Mouse (Mus musculus) liver, embryonic 11.5 days (tissue): ENCODE results near the gene Cox8a. TPM values are rescaled to one million over a fixed set of nuclear protein-coding genes. Genes with fewer than 3 reads are reported as not detected.
A peak's percentile ranks its signal among the peaks of the same experiment; 100 is the strongest.

ENCODE experiments used
- ATAC-seq: fragments of 200-750 bp; cut with Nextera tagmentation; replicated peaks from 2 replicates; pipeline ENCODE4 v1.8.0; 2017; ENCODE audit warnings: moderate number of reproducible peaks, mild to moderate bottlenecking, moderate TSS enrichment, moderate library complexity; ENCODE audit not compliant: low FRiP score
- DNase-seq: peaks from one replicate; pipeline ENCODE4 v3.0.0-alpha.2; 2017; ENCODE audit warnings: low spot score
- H3K27ac ChIP-seq: fragments of 300-500 bp; sonication (generic); 2 replicates; pipeline ENCODE4 v1.5.1; 2014; ENCODE audit warnings: mild to moderate bottlenecking, low read depth, low read length, control low read depth
- H3K27me3 ChIP-seq: fragments of 300-500 bp; sonication (generic); replicated peaks from 2 replicates; pipeline ENCODE4 v1.6.1; 2014; ENCODE audit warnings: low read length, mixed read lengths; ENCODE audit not compliant: control insufficient read depth, insufficient read depth
- H3K36me3 ChIP-seq: fragments of 300-500 bp; sonication (generic); 2 replicates; pipeline ENCODE4 v1.6.1; 2014; ENCODE audit warnings: mild to moderate bottlenecking, low read length, moderate library complexity, mixed read lengths; ENCODE audit not compliant: control insufficient read depth, insufficient read depth
- H3K4me1 ChIP-seq: fragments of 300-500 bp; sonication (generic); replicated peaks from 2 replicates; pipeline ENCODE4 v1.6.1; 2014; ENCODE audit warnings: low read length, mixed read lengths; ENCODE audit not compliant: control insufficient read depth, insufficient read depth
- H3K4me2 ChIP-seq: fragments of 300-500 bp; sonication (generic); 2 replicates; pipeline ENCODE4 v1.6.1; 2014; ENCODE audit warnings: mild to moderate bottlenecking, control low read depth, moderate library complexity
- H3K4me3 ChIP-seq: fragments of 300-500 bp; sonication (generic); 2 replicates; pipeline ENCODE4 v1.5.1; 2014; ENCODE audit warnings: low read depth, low read length, control low read depth
- H3K9ac ChIP-seq: fragments of 300-500 bp; sonication (generic); 2 replicates; pipeline ENCODE4 v1.6.1; 2014; ENCODE audit warnings: low read depth, low read length, control low read depth
- H3K9me3 ChIP-seq: fragments of 300-500 bp; sonication (generic); 2 replicates; pipeline ENCODE4 v1.6.1; 2016; ENCODE audit warnings: low read length, inconsistent platforms, mixed read lengths; ENCODE audit not compliant: control insufficient read depth
- WGBS: fragments of 180-500 bp; shearing (Covaris S2); extraction: QIAGEN DNeasy Blood & Tissue Kit; methylation state at CpG from one replicate; pipeline ENCODE4 v1.1.7; 2014; 5-methylcytosine and 5-hydroxymethylcytosine counted together
- polyA plus RNA-seq: library from polyadenylated mRNA; unstranded; fragments of >200 nt; fragmentation: Nextera tagmentation; extraction: Ambion mirVana; gene quantifications from 2 replicates; pipeline ENCODE4 v1.2.1, GENCODE M21; 2014

Cox8a gene
- polyA plus RNA-seq, 1 experiment from 2014 or later: 1,108 TPM

DNA sequence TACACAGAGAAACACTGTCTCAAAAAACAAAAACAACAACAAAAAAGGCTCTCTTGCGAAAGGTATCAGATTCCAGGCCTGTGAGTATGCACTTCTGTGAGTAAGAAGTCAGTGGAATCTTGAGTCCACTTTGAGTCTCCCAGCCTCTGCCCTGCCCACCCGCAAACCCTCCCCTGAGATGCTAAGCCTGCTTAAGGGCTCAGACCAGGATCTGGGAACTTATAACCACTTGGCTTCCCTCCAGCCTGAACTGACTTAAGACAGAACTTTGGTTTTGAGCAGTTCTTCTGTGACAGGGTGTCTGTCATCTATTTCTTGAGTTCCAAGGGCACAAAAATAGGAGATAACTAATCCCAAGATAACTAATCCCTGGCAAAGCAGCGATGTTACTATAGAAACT is 4.4 kb downstream of the Cox8a start:
- ATAC-seq (no peak), DNase-seq (no peak)
- H3K4me2 ChIP-seq: no peak overlapping the region
- no peak overlapping the region for H3K27ac ChIP-seq
- peaks cover 17% of the 10 kb centered on the region for H3K36me3 ChIP-seq
- 82% methylated on average over 3 of the region's 3 CpGs for WGBS
- H3K9me3 ChIP-seq: no peaks in the 10 kb centered on the region
- H3K4me3 ChIP-seq: no peak overlapping the region
- peaks cover 15% of the 10 kb centered on the region for H3K4me1 ChIP-seq
- H3K27me3 ChIP-seq: no peaks in the 10 kb centered on the region
- no peak overlapping the region for H3K9ac ChIP-seq

GRCm38 (mm10) chr19:7212216-7212615 is 5.2 kb downstream of the Cox8a start:
- Histone ChIP-seq H3K9ac (no peak overlapping the region), H3K4me3 (no peak overlapping the region), H3K4me2 (no peak overlapping the region), H3K27me3 (no peaks in the 10 kb centered on the region), H3K9me3 (no peaks in the 10 kb centered on the region), H3K4me1 (peaks cover 12% of the 10 kb centered on the region), H3K36me3 (peaks cover 17% of the 10 kb centered on the region), H3K27ac (no peak overlapping the region)
- 81% methylated on average over 1 of the region's 1 CpGs for WGBS
- ATAC-seq (no peak), DNase-seq (no peak)

DNA sequence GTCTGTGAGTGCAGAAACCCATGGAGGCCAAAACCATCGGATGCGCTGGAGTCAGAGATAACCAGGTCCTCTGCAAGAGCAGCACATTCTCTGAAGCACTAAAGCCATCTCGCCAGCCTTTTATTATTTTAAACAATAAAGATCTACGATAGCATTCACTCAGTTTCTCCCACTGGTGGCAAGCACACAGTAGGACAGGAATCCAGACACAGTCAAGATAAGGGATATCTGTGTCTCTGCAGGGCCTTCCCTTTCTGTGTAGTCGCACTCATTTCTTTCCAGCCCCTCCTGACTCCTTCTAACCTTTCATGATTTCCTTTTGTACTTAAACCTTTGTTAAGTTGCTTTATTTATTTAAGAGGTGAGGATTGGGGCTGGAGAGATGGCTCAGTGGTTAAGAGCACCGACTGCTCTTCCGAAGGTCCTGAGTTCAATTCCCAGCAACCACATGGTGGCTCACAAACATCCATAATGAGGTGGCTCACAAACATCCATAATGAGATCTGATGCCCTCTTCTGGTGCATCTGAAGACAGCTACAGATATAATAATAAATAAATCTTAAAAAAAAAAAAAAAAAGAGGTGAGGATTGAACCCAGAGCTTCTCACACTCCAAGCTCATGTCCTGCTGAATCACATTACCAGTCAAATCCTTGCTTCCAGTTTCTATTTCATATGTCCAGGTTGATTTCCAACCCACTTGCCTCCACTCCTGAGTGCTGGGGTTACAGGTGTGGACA is 7.3 kb downstream of the Cox8a start:
- no peak overlapping the region for H3K4me3 ChIP-seq
- H3K9ac ChIP-seq: no peak overlapping the region
- DNase-seq (no peak), ATAC-seq (no peak)
- H3K27me3 ChIP-seq: no peaks in the 10 kb centered on the region
- WGBS: 87% methylated on average over 7 of the region's 7 CpGs
- peaks cover 17% of the 10 kb centered on the region for H3K36me3 ChIP-seq
- H3K4me1 ChIP-seq: peaks cover 13% of the 10 kb centered on the region
- no peak overlapping the region for H3K4me2 ChIP-seq
- H3K27ac ChIP-seq: no peak overlapping the region
- no peaks in the 10 kb centered on the region for H3K9me3 ChIP-seq

DNA sequence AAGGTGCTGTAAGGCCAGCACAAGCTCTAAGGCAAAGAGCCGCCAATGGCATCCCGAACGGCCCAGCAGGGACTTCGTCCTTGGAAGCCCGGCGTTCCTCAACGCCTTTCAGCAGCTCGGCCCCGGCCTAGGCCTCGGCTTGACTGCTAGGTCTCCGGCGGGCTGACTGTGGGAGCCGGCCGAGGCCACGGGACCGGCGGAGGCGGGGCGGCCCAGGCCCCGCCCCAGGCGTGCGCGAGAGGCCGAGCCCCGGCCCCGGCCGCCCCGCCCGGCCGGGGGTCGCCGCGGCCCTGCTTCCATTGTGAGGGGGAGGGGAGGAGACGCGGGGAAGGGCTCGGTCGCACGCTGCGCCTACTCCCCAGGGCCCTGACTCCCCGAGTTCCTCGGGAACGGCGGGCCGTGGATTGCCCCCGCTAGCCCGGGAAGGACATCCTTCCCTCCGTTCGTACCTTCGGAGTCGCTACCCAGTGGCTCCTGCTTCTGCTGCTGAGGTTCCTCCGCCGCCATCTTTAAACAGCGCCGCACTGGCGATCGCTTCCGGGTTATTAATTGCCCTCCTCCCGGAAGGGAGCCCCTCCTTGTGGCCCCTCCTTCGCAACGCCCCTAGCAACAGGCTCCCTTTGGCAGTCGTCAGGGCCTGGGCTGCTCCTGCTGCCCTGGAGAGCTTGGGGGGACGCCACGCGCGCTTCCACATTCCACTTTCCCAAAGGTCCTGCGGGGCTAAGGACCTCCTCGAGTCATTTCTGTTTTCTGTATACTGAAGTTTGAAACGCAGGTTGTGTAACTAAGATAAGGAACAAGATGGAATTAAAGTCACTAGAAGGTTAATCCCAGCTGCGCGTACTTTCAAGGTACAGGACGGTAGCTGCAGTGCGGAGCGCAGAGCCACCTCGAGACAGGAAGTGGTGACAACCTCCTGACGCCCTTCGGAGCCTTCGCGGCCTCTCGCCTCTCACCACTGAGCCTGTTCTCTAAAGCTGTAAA is 11.4 kb downstream of the Cox8a start, which contains the start of gene Otub1:
TSS of gene Otub1 (minus strand) at position 564 of the 984 bp plus-strand sequence.
- Histone ChIP-seq H3K9ac (peak within 1 kb of the TSS; percentile 86), H3K27me3 (no peaks in the 10 kb centered on the region), H3K36me3 (peaks cover 22% of the 10 kb centered on the region), H3K27ac (peak within 1 kb of the TSS; percentile 97), H3K4me3 (peak within 1 kb of the TSS; percentile 89), H3K9me3 (no peaks in the 10 kb centered on the region), H3K4me2 (peak within 1 kb of the TSS; percentile 96), H3K4me1 (peaks cover 22% of the 10 kb centered on the region)
- DNase-seq: peak; percentile 94
- ATAC-seq: peak; percentile 96
- under 1% methylated on average over 74 of the region's 79 CpGs for WGBS

DNA sequence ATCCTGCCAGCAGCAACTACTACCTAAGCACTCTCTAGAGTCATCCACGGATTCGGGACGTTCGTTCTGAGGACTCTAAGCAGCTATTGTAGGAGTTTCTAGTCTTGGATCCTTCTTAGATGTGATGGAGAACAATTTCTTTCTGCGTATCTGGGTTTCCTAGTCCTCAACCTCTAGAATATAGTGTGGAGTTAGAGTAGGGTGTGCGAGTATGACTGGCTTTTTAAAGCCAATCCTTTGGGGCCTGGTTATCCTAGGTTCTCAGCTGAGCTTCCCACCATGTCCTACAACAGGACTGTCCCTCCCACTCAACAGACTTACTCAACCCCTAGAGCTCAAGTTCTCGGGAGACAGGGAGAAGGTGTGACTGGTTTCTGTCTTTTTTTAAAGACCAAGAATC is 12.1 kb downstream of the Cox8a start:
- H3K27me3 ChIP-seq: no peaks in the 10 kb centered on the region
- peak overlapping the region; percentile 96 for H3K4me2 ChIP-seq
- H3K4me3 ChIP-seq: peak overlapping the region; percentile 89
- DNase-seq: no peak
- peak overlapping the region; percentile 86 for H3K9ac ChIP-seq
- H3K36me3 ChIP-seq: peaks cover 29% of the 10 kb centered on the region
- H3K9me3 ChIP-seq: no peaks in the 10 kb centered on the region
- H3K27ac ChIP-seq: peak overlapping the region; percentile 97
- no peak for ATAC-seq
- peaks cover 22% of the 10 kb centered on the region for H3K4me1 ChIP-seq
- WGBS: 35% methylated on average over 7 of the region's 7 CpGs

- H3K4me1 ChIP-seq: peaks cover 22% of the 10 kb centered on the region
- WGBS: 74% methylated on average over 2 of the region's 2 CpGs
- H3K27me3 ChIP-seq: no peaks in the 10 kb centered on the region
- no peak for DNase-seq
- peak overlapping the region; percentile 96 for H3K4me2 ChIP-seq
- peak overlapping the region; percentile 86 for H3K9ac ChIP-seq
- H3K27ac ChIP-seq: no peak overlapping the region
- H3K9me3 ChIP-seq: no peaks in the 10 kb centered on the region
- peaks cover 32% of the 10 kb centered on the region for H3K36me3 ChIP-seq
- ATAC-seq: no peak
- H3K4me3 ChIP-seq: peak overlapping the region; percentile 89
These were observed 12.5 kb downstream of the Cox8a start for GRCm38 (mm10) chr19:7204898-7205297.

DNA sequence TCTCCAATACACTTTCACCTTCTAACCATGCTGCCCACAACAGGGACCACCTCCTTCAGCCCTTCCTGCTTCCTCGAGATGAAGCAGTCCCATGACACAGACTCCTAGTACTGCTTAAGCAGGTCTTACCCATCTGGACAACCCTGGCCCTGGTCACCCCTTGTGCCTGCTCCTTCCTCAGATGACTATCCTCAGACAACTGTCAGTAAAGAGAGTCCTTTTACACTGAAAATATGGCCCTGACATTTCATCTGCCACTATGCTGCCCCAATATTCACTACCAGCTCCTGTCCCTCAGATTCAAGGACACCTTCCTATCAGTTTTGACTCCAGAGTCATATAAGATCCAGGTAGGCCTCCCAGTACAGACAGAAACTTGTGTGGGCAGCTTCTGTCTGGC is 17.0 kb downstream of the Cox8a start:
- DNase-seq: no peak
- H3K4me1 ChIP-seq: peaks cover 32% of the 10 kb centered on the region

GRCm38 (mm10) chr19:7199089-7199488 is 18.3 kb downstream of the Cox8a start:
- H3K9me3 ChIP-seq: no peaks in the 10 kb centered on the region
- DNase-seq (no peak), ATAC-seq (no peak)
- H3K36me3 ChIP-seq: peaks cover 47% of the 10 kb centered on the region
- no peaks in the 10 kb centered on the region for H3K27me3 ChIP-seq
- H3K9ac ChIP-seq: no peak overlapping the region
- no peak overlapping the region for H3K4me3 ChIP-seq
- no peak overlapping the region for H3K4me2 ChIP-seq
- no peak overlapping the region for H3K27ac ChIP-seq
- H3K4me1 ChIP-seq: peaks cover 21% of the 10 kb centered on the region
- WGBS: 96% methylated on average over 13 of the region's 13 CpGs

More for the DNA sequence above, 17.0 kb downstream of the Cox8a start:
- no peak for ATAC-seq
- H3K4me3 ChIP-seq: no peak overlapping the region
- no peak overlapping the region for H3K9ac ChIP-seq
- no peak overlapping the region for H3K4me2 ChIP-seq
- no peak overlapping the region for H3K27ac ChIP-seq
- 63% methylated on average over 1 of the region's 1 CpGs for WGBS
- H3K27me3 ChIP-seq: no peaks in the 10 kb centered on the region
- no peaks in the 10 kb centered on the region for H3K9me3 ChIP-seq
- peaks cover 47% of the 10 kb centered on the region for H3K36me3 ChIP-seq
